Mouse (Mus musculus) megakaryocyte, adult 5-6 weeks (primary cell): ENCODE measurements around the gene Hist1h4h. TPM values are rescaled to one million over a fixed set of nuclear protein-coding genes. Genes with fewer than 3 reads are reported as not detected.
"Not testable (repeated sequence)": the region's sequence is repeated elsewhere in the genome, so short reads cannot be mapped to it uniquely, and the experiment has no call there.

Source experiments
- ATAC-seq: 2 replicates; pipeline ENCODE4 v1.8.0; 2016; ENCODE audit warnings: mild to moderate bottlenecking, inconsistent platforms; ENCODE audit not compliant: poor library complexity, severe bottlenecking
- total RNA-seq, 2 experiments: library from RNA; stranded (forward) in 1 of 2; stranded (reverse) in 1 of 2; fragments of 153-499, 151-499 nt in 1 of 2; fragments of 221-1000, 200-1000 nt in 1 of 2; gene quantifications; 2 replicates each; pipeline versions ENCODE4 v1.2.3 to v1.2.4; 2015 to 2017

The Hist1h4h gene
- total RNA-seq, 2 experiments from 2014 or later, result 63.9 to 1,202 TPM

- peak; percentile 80 for ATAC-seq
Measured at GRCm38 (mm10) chr13:23573898-23574524, 43.2 kb downstream of the Hist1h4h start, which contains the start of the genes Hist1h2bf and Hist1h2ad. Gene Hist1h2bf (minus strand): TSS chr13:23574196. Gene Hist1h2ad (plus strand): TSS chr13:23574381.

GRCm38 (mm10) chr13:23574546-23575170 lies 43.8 kb downstream of the Hist1h4h start:
- ATAC-seq, result not testable (repeated sequence)

- ATAC-seq, result peak; percentile 39
Measured at GRCm38 (mm10) chr13:23575271-23575851, 44.5 kb downstream of the Hist1h4h start, which contains the start of gene Hist1h3d. Gene Hist1h3d (plus strand): TSS chr13:23575763.

GRCm38 (mm10) chr13:23575864-23576313 lies 45.0 kb downstream of the Hist1h4h start:
- ATAC-seq, result not testable (repeated sequence)

- ATAC-seq, result no peak
Measured at GRCm38 (mm10) chr13:23576351-23576881, 45.6 kb downstream of the Hist1h4h start.

GRCm38 (mm10) chr13:23576906-23577639 lies 46.2 kb downstream of the Hist1h4h start:
- ATAC-seq, result no peak

GRCm38 (mm10) chr13:23577835-23578234 lies 47.0 kb downstream of the Hist1h4h start:
- ATAC-seq, result no peak

Other genes with a start within 250 kb of the Hist1h4h start
Only the 30 nearest of the 34 such genes appear.
- gene Zfp322a, start 161.8 kb upstream of the Hist1h4h start, total RNA-seq (2015), result 18.8 and 20.3 TPM in 2 replicates
- 39.8 and 46.7 TPM in 2 replicates for gene Zfp322a, start 161.8 kb upstream of the Hist1h4h start, total RNA-seq (2017)
- gene Abt1, start 107.2 kb upstream of the Hist1h4h start, total RNA-seq (2015), result 5.1 and 5.2 TPM in 2 replicates
- 6.8 and 11.2 TPM in 2 replicates for gene Abt1, start 107.2 kb upstream of the Hist1h4h start, total RNA-seq (2017)
- not detected in 2 replicates for gene Btn1a1, start 65.1 kb upstream of the Hist1h4h start, total RNA-seq (2015)
- not detected in 2 replicates for gene Btn1a1, start 65.1 kb upstream of the Hist1h4h start, total RNA-seq (2017)
- gene Btn2a2, start 42.2 kb upstream of the Hist1h4h start, total RNA-seq (2015), result not detected in 2 replicates
- not detected in 2 replicates for gene Btn2a2, start 42.2 kb upstream of the Hist1h4h start, total RNA-seq (2017)
- gene Hist1h2af, start 2.9 kb downstream of the Hist1h4h start, total RNA-seq (2015), result 61.9 and 91.1 TPM in 2 replicates
- gene Hist1h2af, start 2.9 kb downstream of the Hist1h4h start, total RNA-seq (2017), result 1,786 and 1,821 TPM in 2 replicates
- 225 and 241 TPM in 2 replicates for gene Hist1h3g, start 4.4 kb downstream of the Hist1h4h start, total RNA-seq (2015)
- gene Hist1h3g, start 4.4 kb downstream of the Hist1h4h start, total RNA-seq (2017), result 441 and 668 TPM in 2 replicates
- gene Hist1h2bh, start 12.3 kb downstream of the Hist1h4h start, total RNA-seq (2015), result 32.3 and 36.5 TPM in 2 replicates
- 143 and 176 TPM in 2 replicates for gene Hist1h2bh, start 12.3 kb downstream of the Hist1h4h start, total RNA-seq (2017)
- gene Hist1h3f, start 13.0 kb downstream of the Hist1h4h start, total RNA-seq (2015), result 43.8 and 48.7 TPM in 2 replicates
- 145 and 146 TPM in 2 replicates for gene Hist1h3f, start 13.0 kb downstream of the Hist1h4h start, total RNA-seq (2017)
- 110 and 116 TPM in 2 replicates for gene Hist1h4f, start 20.6 kb downstream of the Hist1h4h start, total RNA-seq (2015)
- gene Hist1h4f, start 20.6 kb downstream of the Hist1h4h start, total RNA-seq (2017), result 2,488 and 3,291 TPM in 2 replicates
- gene Hist1h1d, start 22.2 kb downstream of the Hist1h4h start, total RNA-seq (2015), result 16.7 and 17.0 TPM in 2 replicates
- gene Hist1h1d, start 22.2 kb downstream of the Hist1h4h start, total RNA-seq (2017), result 182 and 184 TPM in 2 replicates
- gene Hist1h3e, start 31.3 kb downstream of the Hist1h4h start, total RNA-seq (2015), result 101 and 161 TPM in 2 replicates
- gene Hist1h3e, start 31.3 kb downstream of the Hist1h4h start, total RNA-seq (2017), result 295 and 358 TPM in 2 replicates
- gene Hist1h2ae, start 40.2 kb downstream of the Hist1h4h start, total RNA-seq (2015), result 8.8 and 9.0 TPM in 2 replicates
- gene Hist1h2ae, start 40.2 kb downstream of the Hist1h4h start, total RNA-seq (2017), result 272 and 274 TPM in 2 replicates
- gene Hist1h2bg, start 40.3 kb downstream of the Hist1h4h start, total RNA-seq (2015), result 325 and 384 TPM in 2 replicates
- 1,715 and 1,721 TPM in 2 replicates for gene Hist1h2bg, start 40.3 kb downstream of the Hist1h4h start, total RNA-seq (2017)
- gene Hist1h2bf, start 43.1 kb downstream of the Hist1h4h start, total RNA-seq (2015), result 449 and 490 TPM in 2 replicates
- 736 and 744 TPM in 2 replicates for gene Hist1h2bf, start 43.1 kb downstream of the Hist1h4h start, total RNA-seq (2017)
- 3.2 and 3.6 TPM in 2 replicates for gene Hist1h2ad, start 43.3 kb downstream of the Hist1h4h start, total RNA-seq (2015)
- gene Hist1h2ad, start 43.3 kb downstream of the Hist1h4h start, total RNA-seq (2017), result 93.7 and 99.2 TPM in 2 replicates
- 150 and 159 TPM in 2 replicates for gene Hist1h3d, start 44.7 kb downstream of the Hist1h4h start, total RNA-seq (2015)
- gene Hist1h3d, start 44.7 kb downstream of the Hist1h4h start, total RNA-seq (2017), result 86.3 and 96.3 TPM in 2 replicates
- 655 and 672 TPM in 2 replicates for gene Hist1h4d, start 50.5 kb downstream of the Hist1h4h start, total RNA-seq (2015)
- gene Hist1h4d, start 50.5 kb downstream of the Hist1h4h start, total RNA-seq (2017), result 1,182 and 1,443 TPM in 2 replicates
- 15.1 and 16.4 TPM in 2 replicates for gene Hist1h2be, start 90.1 kb downstream of the Hist1h4h start, total RNA-seq (2015)
- 110 and 115 TPM in 2 replicates for gene Hist1h2be, start 90.1 kb downstream of the Hist1h4h start, total RNA-seq (2017)
- gene Hist1h1e, start 91.5 kb downstream of the Hist1h4h start, total RNA-seq (2015), result 408 and 475 TPM in 2 replicates
- gene Hist1h1e, start 91.5 kb downstream of the Hist1h4h start, total RNA-seq (2017), result 457 and 467 TPM in 2 replicates
- 10.3 and 12.0 TPM in 2 replicates for gene Hist1h2ac, start 152.9 kb downstream of the Hist1h4h start, total RNA-seq (2015)
- gene Hist1h2ac, start 152.9 kb downstream of the Hist1h4h start, total RNA-seq (2017), result 67.7 and 81.2 TPM in 2 replicates
- 40.3 and 42.6 TPM in 2 replicates for gene Hist1h2bc, start 153.1 kb downstream of the Hist1h4h start, total RNA-seq (2015)
- gene Hist1h2bc, start 153.1 kb downstream of the Hist1h4h start, total RNA-seq (2017), result 253 and 263 TPM in 2 replicates
- gene Hist1h1t, start 164.8 kb downstream of the Hist1h4h start, total RNA-seq (2015), result 0.94 TPM in 1 of 2 replicates, not detected in the other
- gene Hist1h1t, start 164.8 kb downstream of the Hist1h4h start, total RNA-seq (2017), result 2.7 and 5.3 TPM in 2 replicates
- gene Hist1h4c, start 167.4 kb downstream of the Hist1h4h start, total RNA-seq (2015), result 60.8 and 62.1 TPM in 2 replicates
- gene Hist1h4c, start 167.4 kb downstream of the Hist1h4h start, total RNA-seq (2017), result 282 and 359 TPM in 2 replicates
- 12.3 and 17.1 TPM in 2 replicates for gene Hfe, start 179.8 kb downstream of the Hist1h4h start, total RNA-seq (2015)
- 7.6 and 8.5 TPM in 2 replicates for gene Hfe, start 179.8 kb downstream of the Hist1h4h start, total RNA-seq (2017)
- gene Hist1h1c, start 207.8 kb downstream of the Hist1h4h start, total RNA-seq (2015), result 179 and 186 TPM in 2 replicates
- 1,288 and 1,327 TPM in 2 replicates for gene Hist1h1c, start 207.8 kb downstream of the Hist1h4h start, total RNA-seq (2017)
- 115 and 119 TPM in 2 replicates for gene Hist1h3c, start 214.6 kb downstream of the Hist1h4h start, total RNA-seq (2015)
- gene Hist1h3c, start 214.6 kb downstream of the Hist1h4h start, total RNA-seq (2017), result 508 and 593 TPM in 2 replicates
- 264 and 296 TPM in 2 replicates for gene Hist1h2bb, start 215.7 kb downstream of the Hist1h4h start, total RNA-seq (2015)
- gene Hist1h2bb, start 215.7 kb downstream of the Hist1h4h start, total RNA-seq (2017), result 5,681 and 7,839 TPM in 2 replicates
- gene Hist1h2ab, start 220.1 kb downstream of the Hist1h4h start, total RNA-seq (2015), result 64.3 and 114 TPM in 2 replicates
- 3,821 and 4,666 TPM in 2 replicates for gene Hist1h2ab, start 220.1 kb downstream of the Hist1h4h start, total RNA-seq (2017)
- gene Hist1h3b, start 221.2 kb downstream of the Hist1h4h start, total RNA-seq (2015), result 495 and 572 TPM in 2 replicates
- 546 and 613 TPM in 2 replicates for gene Hist1h3b, start 221.2 kb downstream of the Hist1h4h start, total RNA-seq (2017)
- gene Hist1h4b, start 226.0 kb downstream of the Hist1h4h start, total RNA-seq (2015), result 64.8 and 95.3 TPM in 2 replicates
- 562 and 732 TPM in 2 replicates for gene Hist1h4b, start 226.0 kb downstream of the Hist1h4h start, total RNA-seq (2017)